Mouse (Mus musculus): ENCODE measurements around the gene Atg9a. TPM values are rescaled to one million over a fixed set of nuclear protein-coding genes. Genes with fewer than 3 reads are reported as not detected.

The Atg9a gene
- polyA plus RNA-seq, 2 experiments from 2014 or later: 10.1 to 12.4 TPM

DNA sequence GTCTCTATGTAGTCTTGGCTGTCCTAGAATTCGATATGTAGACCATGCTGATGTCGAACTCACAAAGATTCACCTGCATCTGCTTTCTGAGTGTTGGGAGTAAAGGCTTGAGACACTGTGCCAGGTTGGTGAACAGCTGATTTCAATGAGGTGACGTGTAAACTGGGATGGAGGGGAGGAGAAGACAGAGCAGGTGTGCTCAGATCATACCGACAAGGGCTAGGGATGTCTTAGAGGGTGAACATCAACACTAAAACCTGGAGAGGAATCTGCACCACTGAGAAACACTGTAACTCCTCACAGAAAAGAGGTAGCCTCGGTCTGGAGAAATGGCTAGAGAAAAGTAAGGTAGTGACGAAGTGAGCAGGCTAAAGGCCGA, 23.9 kb downstream of the Atg9a start:
- ATAC-seq: no peak

DNA sequence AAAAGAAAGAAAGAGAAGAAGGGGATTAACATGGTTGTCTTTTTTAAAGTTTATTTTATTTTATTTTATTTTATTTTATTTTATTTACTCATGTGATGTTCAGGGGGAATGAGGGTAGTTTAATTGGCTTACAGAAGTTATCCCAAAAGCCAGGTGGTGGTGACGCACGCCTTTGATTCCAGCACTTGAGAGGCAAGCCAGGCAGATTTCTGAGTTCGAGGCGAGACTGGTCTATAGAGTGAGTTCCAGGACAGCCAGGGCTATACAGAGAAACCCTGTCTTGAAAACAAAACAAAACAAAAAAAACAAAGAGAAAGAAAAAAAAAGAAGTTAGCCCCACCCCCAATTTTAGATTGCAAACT, 31.8 kb downstream of the Atg9a start:
- no peak for ATAC-seq

DNA sequence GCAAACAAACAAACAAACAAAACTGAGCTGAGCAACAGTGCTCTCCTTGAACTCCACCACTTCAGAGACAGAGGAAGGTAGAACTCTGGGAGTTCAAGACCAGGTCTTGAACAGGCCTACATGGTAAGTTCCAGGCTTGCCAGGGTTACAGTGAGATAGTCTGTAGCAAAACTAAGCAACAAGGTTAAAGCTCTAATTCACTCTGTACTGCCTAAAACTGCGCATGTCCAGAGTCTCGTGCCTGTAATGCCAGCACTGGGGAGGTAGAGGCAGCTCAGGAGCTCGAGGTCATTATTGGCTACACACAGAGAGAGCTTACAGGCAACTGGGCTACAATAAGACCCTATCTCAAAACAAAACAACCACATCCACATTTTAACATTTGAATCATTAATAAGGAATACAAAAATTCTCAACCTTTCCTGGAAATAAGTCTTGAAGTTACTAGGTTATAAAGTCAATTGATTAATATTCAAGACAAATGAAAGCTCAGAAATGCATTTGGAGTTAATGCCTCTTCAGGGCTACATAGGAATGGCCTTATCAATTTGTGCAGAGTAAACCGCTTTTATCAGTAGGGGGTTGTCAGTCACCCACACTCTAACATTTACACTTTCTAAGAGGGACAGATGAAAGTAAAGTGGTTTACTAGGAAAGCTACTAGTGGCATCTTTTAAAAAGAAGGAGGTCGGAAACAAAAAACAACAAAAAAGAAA, 32.3 kb downstream of the Atg9a start:
- ATAC-seq: no peak

DNA sequence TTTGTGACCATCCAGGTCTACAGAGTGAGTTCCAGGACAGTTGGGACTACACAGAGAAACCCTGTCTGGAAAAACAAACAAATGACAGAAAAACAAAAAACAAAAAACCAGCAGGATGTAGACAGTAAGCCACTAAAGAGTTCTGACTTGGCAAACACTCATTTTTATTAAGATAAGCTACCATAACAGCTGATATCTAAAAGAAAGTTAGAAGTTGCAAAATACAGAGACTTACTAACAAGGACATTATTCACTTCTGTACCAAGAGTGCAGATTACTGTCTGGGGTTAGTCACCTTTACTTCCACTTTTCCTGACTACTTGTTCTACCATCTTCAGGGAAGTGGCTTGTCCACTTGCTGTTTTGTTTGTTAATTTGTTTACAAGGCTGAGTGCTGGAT, 33.0 kb downstream of the Atg9a start:
- no peak for ATAC-seq

DNA sequence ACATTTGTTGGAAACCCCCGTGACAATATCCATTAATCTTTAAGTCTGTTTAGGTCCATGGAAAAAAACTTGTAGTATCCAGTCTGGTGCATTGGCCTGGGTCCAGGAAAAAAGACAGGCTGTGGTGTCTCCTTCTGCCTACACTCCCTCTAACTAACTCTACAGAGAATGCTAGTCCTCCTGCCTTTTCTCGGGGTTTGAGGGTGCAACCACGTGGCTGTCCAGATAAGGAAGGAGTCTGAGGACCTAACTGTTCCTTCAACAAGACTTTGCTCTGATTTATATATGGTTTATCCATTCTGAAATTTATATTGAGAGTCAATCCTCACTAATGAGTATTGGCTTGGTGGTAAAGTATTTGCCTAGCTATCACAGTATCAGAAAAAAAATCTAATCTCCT, 36.2 kb downstream of the Atg9a start:
- no peak for ATAC-seq

DNA sequence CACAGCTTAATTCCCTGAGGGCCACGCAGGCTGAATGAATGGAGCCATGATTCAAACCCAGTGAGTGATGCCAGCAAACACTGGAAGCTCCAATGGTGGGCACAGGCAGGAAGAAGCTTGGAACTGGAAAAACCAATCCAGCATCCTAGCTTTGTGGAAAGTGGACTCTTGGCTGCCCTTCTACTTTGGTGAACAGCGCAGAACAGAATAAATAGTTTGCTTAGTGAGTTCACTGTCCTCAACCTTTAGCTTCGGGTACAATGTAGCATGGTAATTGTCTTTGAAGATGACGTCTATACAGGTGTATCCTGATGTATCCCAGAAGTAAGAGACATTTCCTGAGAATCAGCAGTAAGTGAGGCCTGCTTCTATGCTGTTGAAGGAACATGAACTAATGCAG, 43.3 kb downstream of the Atg9a start:
- ATAC-seq: no peak

DNA sequence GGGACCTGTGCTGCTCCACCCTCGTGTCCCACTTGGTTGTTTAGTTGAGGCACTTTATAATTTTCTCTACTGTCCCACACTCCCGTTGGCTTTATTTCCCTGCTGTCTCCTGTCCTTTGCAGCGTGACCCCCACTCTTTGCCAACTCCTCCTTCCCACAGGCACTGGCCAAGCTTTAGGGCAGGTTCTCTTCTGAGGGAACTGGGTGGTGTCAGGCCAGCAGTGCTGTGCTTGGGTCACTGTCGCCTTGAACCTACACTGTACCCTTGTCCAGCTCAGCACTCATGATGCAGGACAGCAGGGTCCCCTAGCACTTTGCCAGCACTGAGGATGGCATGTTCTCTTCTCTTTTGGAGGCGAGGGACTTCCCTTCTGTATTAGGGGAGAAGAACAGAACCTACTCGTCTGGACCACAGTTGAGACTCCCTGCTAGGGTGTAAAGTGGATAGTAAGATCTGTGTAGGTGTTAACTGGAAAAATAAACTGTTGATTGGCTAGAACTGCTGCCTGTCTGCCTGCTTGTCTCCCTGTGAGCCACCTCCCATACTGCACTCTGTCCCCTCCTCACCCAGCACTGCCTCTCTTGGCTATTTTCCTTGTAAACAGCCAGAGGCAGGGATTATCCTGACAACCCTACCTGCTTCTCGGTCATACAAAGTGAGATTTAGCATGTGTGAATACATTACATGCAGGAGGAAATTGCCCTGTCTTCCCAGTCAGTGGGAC, 44.4 kb downstream of the Atg9a start:
- ATAC-seq: no peak

DNA sequence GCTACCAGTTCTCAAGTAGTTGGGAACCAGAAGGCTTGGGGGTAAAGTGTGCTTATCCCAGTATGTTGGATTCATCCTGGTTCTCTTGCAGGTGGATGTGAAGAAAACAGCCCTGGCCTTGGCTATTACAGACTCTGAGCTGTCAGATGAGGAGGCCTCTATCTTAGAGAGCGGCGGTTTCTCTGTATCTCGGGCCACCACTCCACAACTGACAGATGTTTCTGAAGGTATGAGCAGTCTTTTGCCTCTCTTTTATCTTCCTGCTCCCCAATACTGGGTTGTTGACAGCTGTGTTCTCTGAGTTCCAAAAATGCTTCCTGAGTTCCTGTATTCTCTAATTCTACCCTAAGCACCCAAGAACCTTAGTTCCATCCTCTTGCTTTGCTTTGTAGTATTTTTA, 46.4 kb downstream of the Atg9a start:
- no peak for ATAC-seq

DNA sequence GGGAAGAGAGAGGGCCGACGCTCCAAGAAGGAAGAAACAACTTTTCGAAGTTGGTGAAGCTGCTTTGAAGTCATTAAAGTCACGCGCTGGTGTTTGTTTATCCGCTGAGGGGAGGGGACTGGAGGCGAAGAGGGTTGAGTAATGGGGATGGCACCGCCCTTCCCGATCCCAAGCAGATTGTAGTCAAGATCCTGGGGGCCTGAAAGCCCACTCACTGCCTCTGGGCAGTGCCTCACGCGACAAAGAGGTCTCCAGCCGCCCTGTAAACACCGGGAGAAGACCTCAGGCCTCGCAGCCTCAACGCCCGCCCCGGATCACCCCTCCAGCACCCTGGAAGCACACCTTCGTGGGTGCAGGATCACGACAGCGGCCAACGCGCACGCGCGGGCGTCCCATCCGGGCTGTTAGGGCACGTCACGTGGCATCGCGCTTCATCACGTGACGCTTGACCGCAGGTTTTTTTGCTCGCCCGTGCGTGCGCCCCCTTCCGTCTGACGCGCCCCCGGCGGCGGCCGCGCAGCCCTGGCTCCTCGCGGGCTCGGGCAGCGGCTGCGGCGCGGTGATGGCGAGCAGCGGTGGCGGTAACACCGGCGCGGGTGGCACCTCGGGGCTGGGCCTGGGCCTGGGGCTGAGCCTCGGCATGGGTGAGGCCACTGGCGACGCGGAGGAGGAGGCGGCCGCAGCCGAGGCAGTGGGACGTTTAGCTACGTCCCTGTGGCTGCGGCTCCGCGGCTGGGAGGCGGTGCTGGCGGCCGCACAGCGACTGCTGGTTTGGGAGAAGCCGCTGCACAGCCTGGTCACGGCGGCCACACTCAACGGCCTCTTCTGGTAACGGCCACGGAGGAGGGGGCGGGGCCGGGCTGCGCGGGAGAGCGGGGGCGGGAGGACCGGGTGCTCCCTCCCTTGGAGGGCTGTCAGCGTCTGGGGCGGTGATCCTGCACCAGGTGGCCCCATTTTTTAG, 49.4 kb downstream of the Atg9a start, which contains the start of the genes Cnppd1 and Retreg2:
Gene Cnppd1, minus strand, starts transcription at position 411 of the 961 bp plus-strand sequence.
Gene Retreg2, plus strand, starts transcription at position 478 of the 961 bp plus-strand sequence.
- peak; percentile 77 for ATAC-seq

DNA sequence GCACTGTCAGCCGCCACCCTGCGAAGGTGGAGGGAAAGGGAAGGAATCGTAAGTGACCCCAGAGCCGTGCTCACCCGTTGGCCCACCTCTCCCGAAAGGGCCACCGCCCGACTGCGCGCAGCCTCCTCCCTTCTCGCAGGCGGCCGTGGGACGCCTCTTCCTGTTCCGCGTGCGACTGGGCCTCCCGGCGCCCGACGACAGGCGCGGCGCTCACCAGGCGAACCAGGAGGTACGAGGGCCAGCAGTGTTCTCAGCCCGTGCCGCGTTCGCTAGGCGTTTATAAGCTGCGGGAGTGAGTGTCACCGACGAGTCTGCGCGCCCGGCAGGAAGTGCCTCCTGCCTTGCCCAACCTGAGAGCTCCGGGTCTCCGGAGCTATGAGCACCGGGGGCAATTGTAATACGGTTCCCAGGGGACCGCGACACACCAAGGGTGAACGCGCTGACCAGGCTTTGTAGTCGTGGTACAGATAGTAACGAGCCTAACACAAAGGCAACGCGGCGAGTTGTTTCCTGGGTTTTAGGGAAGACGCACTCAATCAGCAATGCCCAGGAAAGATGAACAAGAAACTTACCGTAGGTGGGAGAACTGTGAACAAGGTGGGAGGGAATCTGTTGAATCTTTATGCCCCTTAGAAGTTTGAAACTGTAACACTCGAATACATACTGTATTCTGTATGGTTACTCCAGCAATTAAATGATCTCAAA, 50.4 kb downstream of the Atg9a start:
- peak; percentile 61 for ATAC-seq

DNA sequence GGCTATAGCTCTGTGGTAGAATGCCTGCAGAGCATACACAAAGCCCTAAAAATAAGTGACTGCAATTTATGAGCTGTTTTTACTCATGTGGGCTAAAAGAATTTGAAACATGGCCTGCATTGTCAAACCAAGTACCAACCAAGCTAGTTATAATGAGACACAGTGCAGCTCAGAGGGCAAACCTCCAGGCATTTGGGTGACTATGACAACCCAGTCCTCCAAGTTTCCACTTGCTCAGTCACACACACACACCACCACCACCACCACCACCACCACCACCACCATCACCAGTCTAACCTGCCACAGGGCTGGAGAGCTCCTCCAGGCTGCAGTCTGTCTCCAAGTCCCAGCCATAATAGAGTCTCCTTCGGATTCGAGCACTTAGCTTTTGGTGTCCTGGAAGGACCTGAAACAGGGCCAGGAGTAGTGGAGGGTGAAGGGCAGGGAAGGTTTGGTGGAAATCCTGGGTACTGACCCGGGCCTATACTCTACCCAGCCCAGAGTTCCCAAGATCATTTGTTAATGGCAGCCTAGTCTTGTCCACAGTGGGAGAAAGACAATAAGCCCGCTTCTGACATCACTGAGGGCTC, 51.3 kb downstream of the Atg9a start:
- ATAC-seq: no peak

DNA sequence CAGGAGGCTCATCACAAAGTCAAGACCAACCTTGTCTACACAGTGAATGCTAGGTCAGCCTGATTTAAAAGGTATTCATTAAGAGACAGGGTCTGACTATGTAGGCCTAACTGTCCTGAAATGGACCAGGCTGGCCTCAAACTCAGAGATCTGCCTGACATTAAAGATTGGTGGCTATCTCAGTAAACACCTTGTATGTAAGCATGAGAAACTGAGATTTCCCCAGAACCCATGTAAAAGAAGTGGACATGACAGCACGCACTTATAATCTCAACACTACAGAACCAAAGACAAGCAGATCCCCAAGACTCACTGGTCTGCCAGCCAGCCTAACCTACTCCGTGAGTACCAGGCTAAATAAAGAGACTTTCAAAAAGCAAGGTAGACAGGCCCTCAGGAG, 53.5 kb downstream of the Atg9a start:
- ATAC-seq: no peak

DNA sequence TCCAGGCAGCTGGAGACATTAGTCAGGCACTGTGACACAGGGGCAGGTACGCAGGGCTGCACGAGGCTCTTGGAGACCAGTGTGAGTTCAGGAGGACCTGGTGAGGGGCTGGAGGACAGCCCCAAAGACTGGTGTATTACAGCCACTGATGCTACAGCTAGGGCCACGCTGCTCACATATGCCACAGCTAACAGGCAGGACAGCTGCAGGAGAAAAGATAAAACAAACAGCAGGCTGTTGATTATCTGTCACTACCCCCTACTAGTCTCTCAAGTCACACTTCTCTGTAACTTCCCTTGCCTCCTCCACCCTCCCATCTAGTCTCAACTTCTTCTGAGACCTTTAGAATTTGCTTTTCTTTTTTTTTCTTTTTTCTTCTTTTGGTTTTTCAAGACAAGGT, 55.3 kb downstream of the Atg9a start:
- no peak for ATAC-seq

DNA sequence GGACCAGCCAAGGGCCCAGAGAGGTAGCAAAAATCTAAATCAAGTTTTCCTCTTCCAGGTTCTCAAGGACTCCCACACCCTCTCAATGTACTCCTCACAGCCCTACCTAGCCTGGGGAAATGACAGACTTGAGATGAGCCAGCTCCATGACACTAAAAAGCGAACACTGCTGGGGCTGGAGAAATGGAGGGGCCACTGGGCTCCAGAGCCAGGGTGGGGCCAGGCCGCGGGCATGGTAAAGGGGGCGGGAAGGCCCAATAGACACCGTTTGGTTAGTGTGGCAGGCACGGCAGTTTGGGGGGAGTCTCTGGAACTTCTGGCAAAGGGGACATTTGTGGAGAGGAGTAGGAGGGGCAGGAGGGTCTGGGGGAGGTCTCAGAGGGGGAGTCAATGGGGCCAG, 55.7 kb downstream of the Atg9a start:
- ATAC-seq: no peak

DNA sequence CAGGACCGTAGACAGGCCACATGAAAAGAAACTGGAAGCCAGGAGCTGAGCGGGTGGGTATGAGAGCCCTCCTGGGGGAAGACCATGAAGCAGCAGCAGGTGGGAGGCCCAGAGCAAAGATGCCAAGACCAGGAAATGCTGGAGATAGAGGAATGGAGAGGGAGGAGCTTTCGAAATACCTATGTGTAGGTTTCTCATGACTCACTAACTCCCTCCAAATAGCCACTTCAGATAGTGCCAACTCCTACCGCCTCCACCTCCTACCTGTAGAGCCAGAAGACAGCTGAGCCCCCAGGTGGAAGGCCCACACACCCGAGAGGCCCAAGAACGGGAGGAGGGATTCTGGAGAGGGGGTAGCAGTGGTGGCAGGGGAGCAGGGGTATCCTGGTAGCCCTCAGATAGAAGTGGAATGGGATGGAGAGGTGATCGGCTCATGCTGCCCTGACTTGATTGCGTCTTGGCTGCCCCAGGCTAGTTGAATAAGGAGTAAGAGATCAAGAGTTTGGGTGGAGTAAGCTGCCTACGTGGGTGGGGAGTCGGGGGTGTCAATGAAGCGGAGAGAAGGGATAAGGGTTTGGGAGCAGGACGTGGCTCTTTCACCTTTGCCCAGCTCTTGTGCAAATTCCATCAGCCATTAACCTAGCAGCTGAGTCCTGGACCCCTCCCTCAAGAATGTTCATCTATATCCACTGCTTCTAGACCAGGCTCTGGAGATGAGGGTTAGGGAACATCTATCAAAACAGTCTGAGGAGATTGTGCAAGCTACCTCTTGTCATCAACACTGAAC, 58.4 kb downstream of the Atg9a start, which contains the start of gene Slc23a3:
Gene Slc23a3, minus strand, starts transcription at position 470 of the 787 bp plus-strand sequence.
- ATAC-seq: no peak

Other genes starting within 250 kb of the Atg9a start
- gene Ihh, start 240.5 kb downstream of the Atg9a start, polyA plus RNA-seq (2017; shearing (Covaris generic)): not detected
- gene Nhej1, start 67.0 kb downstream of the Atg9a start, polyA plus RNA-seq (2017; shearing (Covaris generic)): 10 to 100 TPM in 1 of 2 experiments, 1 to 10 TPM in 1; 6.1 to 15.3 TPM
- gene Slc23a3, start 58.3 kb downstream of the Atg9a start, polyA plus RNA-seq (2017; shearing (Covaris generic)): under 1 TPM in 1 of 2 experiments, not detected in 1; 0.20 TPM
- gene Cnppd1, start 49.5 kb downstream of the Atg9a start, polyA plus RNA-seq (2017; shearing (Covaris generic)): 100 to 1,000 TPM; 125 to 195 TPM
- gene Retreg2, start 49.4 kb downstream of the Atg9a start, polyA plus RNA-seq (2017; shearing (Covaris generic)): 10 to 100 TPM; 19.2 to 32.9 TPM
- gene Zfand2b, start 23.6 kb downstream of the Atg9a start, polyA plus RNA-seq (2017; shearing (Covaris generic)): 10 to 100 TPM; 54.7 to 71.9 TPM
- gene Abcb6, start 11.8 kb downstream of the Atg9a start, polyA plus RNA-seq (2017; shearing (Covaris generic)): 1 to 10 TPM in 1 of 2 experiments, under 1 TPM in 1; 0.97 to 6.9 TPM
- gene Ankzf1, start within 50 bp of the Atg9a start, polyA plus RNA-seq (2017; shearing (Covaris generic)): 10 to 100 TPM; 24.5 to 49.2 TPM
- 10 to 100 TPM in 1 of 2 experiments, 1 to 10 TPM in 1; 8.0 to 19.2 TPM for gene Glb1l, start 18.6 kb upstream of the Atg9a start, polyA plus RNA-seq (2017; shearing (Covaris generic))
- gene Stk16, start 18.6 kb upstream of the Atg9a start, polyA plus RNA-seq (2017; shearing (Covaris generic)): 10 to 100 TPM; 56.9 to 62.7 TPM
- gene Tuba4a, start 27.7 kb upstream of the Atg9a start, polyA plus RNA-seq (2017; shearing (Covaris generic)): 100 to 1,000 TPM; 141 to 164 TPM
- gene A630095N17Rik, start 39.9 kb upstream of the Atg9a start, polyA plus RNA-seq (2017; shearing (Covaris generic)): not detected
- 10 to 100 TPM in 1 of 2 experiments, 1 to 10 TPM in 1; 10.0 to 10.3 TPM for gene Dnajb2, start 44.2 kb upstream of the Atg9a start, polyA plus RNA-seq (2017; shearing (Covaris generic))
- under 1 TPM; 0.22 to 0.61 TPM for gene Ptprn, start 72.3 kb upstream of the Atg9a start, polyA plus RNA-seq (2017; shearing (Covaris generic))
- gene Resp18, start 86.2 kb upstream of the Atg9a start, polyA plus RNA-seq (2017; shearing (Covaris generic)): not detected
- gene Dnpep, start 125.8 kb upstream of the Atg9a start, polyA plus RNA-seq (2017; shearing (Covaris generic)): 10 to 100 TPM; 56.0 to 90.5 TPM
- gene Des, start 168.1 kb upstream of the Atg9a start, polyA plus RNA-seq (2017; shearing (Covaris generic)): not detected
- gene Speg, start 183.1 kb upstream of the Atg9a start, polyA plus RNA-seq (2017; shearing (Covaris generic)): under 1 TPM in 1 of 2 experiments, not detected in 1; 0.03 TPM
- gene Gmppa, start 243.7 kb upstream of the Atg9a start, polyA plus RNA-seq (2017; shearing (Covaris generic)): 10 to 100 TPM; 57.0 to 91.3 TPM